Mouse (Mus musculus) liver, adult (tissue): ENCODE measurements around the gene Map3k5.
A peak's percentile ranks its signal among the peaks of the same experiment; 100 is the strongest.

ENCODE experiments used
- GATA4 ChIP-seq: IDR thresholded peaks from 2 replicates; pipeline ENCODE4 v1.6.1; 2014; ENCODE audit warnings: mild to moderate bottlenecking, low read length; ENCODE audit not compliant: insufficient replicate concordance

Map3k5 gene

GRCm38 (mm10) chr10:20089026-20089425, 154.8 kb downstream of the Map3k5 start:
- no peak for TF ChIP-seq GATA4

GRCm38 (mm10) chr10:20090171-20090570, 155.9 kb downstream of the Map3k5 start:
- TF ChIP-seq GATA4, result no peak

- no peak for TF ChIP-seq GATA4
These were observed 157.1 kb downstream of the Map3k5 start for GRCm38 (mm10) chr10:20091416-20091815.

- no peak for TF ChIP-seq GATA4
These were observed 158.1 kb downstream of the Map3k5 start for GRCm38 (mm10) chr10:20092371-20092770.

GRCm38 (mm10) chr10:20101456-20101855, 167.2 kb downstream of the Map3k5 start:
- TF ChIP-seq GATA4, result no peak

- TF ChIP-seq GATA4, result peak; percentile 56; the same call in 1 of the 2 replicates
These were observed 170.1 kb downstream of the Map3k5 start for GRCm38 (mm10) chr10:20104271-20104931.

- TF ChIP-seq GATA4, result no peak
These were observed 171.3 kb downstream of the Map3k5 start for GRCm38 (mm10) chr10:20105575-20105974.

GRCm38 (mm10) chr10:20107031-20107430, 172.8 kb downstream of the Map3k5 start:
- no peak for TF ChIP-seq GATA4

- TF ChIP-seq GATA4, result no peak
These were observed 177.2 kb downstream of the Map3k5 start for GRCm38 (mm10) chr10:20111508-20111907.

GRCm38 (mm10) chr10:20112026-20112973, 178.0 kb downstream of the Map3k5 start:
- no peak for TF ChIP-seq GATA4

- no peak for TF ChIP-seq GATA4
These were observed 185.5 kb downstream of the Map3k5 start for GRCm38 (mm10) chr10:20119504-20120425.

GRCm38 (mm10) chr10:20121981-20122380, 187.7 kb downstream of the Map3k5 start:
- no peak for TF ChIP-seq GATA4

- no peak for TF ChIP-seq GATA4
These were observed 189.1 kb downstream of the Map3k5 start for GRCm38 (mm10) chr10:20123401-20123800.

- TF ChIP-seq GATA4, result no peak
These were observed 190.3 kb downstream of the Map3k5 start for GRCm38 (mm10) chr10:20124576-20124975.

GRCm38 (mm10) chr10:20125226-20125625, 191.0 kb downstream of the Map3k5 start:
- no peak for TF ChIP-seq GATA4

GRCm38 (mm10) chr10:20132933-20133652, 198.8 kb downstream of the Map3k5 start:
- no peak for TF ChIP-seq GATA4
